ENCODE assay signal across 17 mouse cellular contexts in the genomic region with DNA sequence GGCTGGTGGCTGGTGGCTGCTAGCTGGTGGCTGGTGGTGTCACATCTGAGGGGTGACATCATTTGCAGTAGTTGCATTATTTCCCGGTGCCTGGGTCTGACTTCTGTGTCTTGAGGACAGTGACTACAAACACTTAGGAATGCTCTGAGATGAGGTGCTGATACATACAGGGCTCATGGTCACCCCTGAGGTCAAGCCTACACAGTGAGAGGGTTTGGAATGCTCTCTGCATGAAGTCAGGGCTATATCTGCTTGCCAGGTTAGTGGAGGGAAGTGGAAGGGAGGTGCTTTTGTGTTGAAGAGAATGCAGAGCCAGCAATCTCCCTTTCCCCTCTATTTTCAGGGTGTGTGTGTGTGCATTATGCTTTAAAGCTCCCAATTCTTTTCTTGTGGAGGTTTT.
DNase-seq lines count a peak whose midpoint lies in the region; ATAC-seq lines count a peak whose summit lies in the region.
"Had no signal": no experiment of that assay in that cellular context is flagged by ENCODE, and none has a peak within 500 bp of the region (broad histone marks: within the 10 kb centered on the region; RNA-seq: fewer than 3 reads in every experiment).

No protein-coding gene starts in this region.

- H3K4me1 ChIP-seq in forebrain, embryonic 10.5 days = peaks cover 13% of the 10 kb centered on the region; the same call in 1 of the 2 replicates
- no peaks in the 10 kb centered on the region for H3K4me1 ChIP-seq in forebrain, embryonic 14.5 days (ENCODE audit: control insufficient read depth, insufficient read depth, low read length)
- H3K4me1 ChIP-seq in intestine, embryonic 16.5 days (ENCODE audit: control insufficient read depth, insufficient read depth, low read length) = peaks cover 10% of the 10 kb centered on the region
- peaks cover 2% of the 10 kb centered on the region; the same call in 1 of the 2 replicates for H3K4me1 ChIP-seq in intestine, embryonic 15.5 days (replicated peaks)
- H3K4me1 ChIP-seq in heart, embryonic 16.5 days (ENCODE audit: control insufficient read depth, insufficient read depth, low read length) = peaks cover 51% of the 10 kb centered on the region

- H3K27me3 ChIP-seq in forebrain, embryonic 10.5 days (ENCODE audit: poor library complexity, severe bottlenecking) = no peaks in the 10 kb centered on the region
- H3K27me3 ChIP-seq in forebrain, embryonic 14.5 days (replicated peaks; ENCODE audit: control insufficient read depth, insufficient read depth, low read length) = no peaks in the 10 kb centered on the region
- H3K27me3 ChIP-seq in intestine, embryonic 16.5 days (replicated peaks; ENCODE audit: control insufficient read depth, insufficient read depth, low read length) = no peaks in the 10 kb centered on the region
- H3K27me3 ChIP-seq in intestine, embryonic 15.5 days (replicated peaks) = no peaks in the 10 kb centered on the region
- no peaks in the 10 kb centered on the region for H3K27me3 ChIP-seq in heart, embryonic 16.5 days (ENCODE audit: control insufficient read depth, insufficient read depth, low read length)

- H3K9ac ChIP-seq in forebrain, embryonic 14.5 days (ENCODE audit: low read length) = no peak overlapping the region
- no peak overlapping the region for H3K9ac ChIP-seq in intestine, embryonic 16.5 days (ENCODE audit: low read depth, low read length)
- no peak overlapping the region for H3K9ac ChIP-seq in intestine, embryonic 15.5 days
- H3K9ac ChIP-seq in heart, embryonic 16.5 days (ENCODE audit: low read length) = peak overlapping the region; percentile 46
- H3K9ac ChIP-seq: liver, postnatal 0 days had no signal

- no peak for ATAC-seq in forebrain, embryonic 14.5 days
- peak; percentile 54; the same call in 1 of the 2 replicates for ATAC-seq in intestine, embryonic 16.5 days
- no peak for ATAC-seq in intestine, embryonic 15.5 days
- ATAC-seq in heart, embryonic 16.5 days (replicated peaks; ENCODE audit: extremely low read depth, insufficient read depth, low FRiP score) = peak; percentile 83
- ATAC-seq: liver, postnatal 0 days had no signal

- DNase-seq in forebrain, embryonic 10.5 days (ENCODE audit: extremely low spot score, low spot score) = no peak
- no peak for DNase-seq in forebrain, embryonic 14.5 days (ENCODE audit: low spot score)
- peak; percentile 68 for DNase-seq in 3T3-L1 (ENCODE audit: low read depth, low spot score)
- DNase-seq in thymus, postnatal 14 days = no peak
- DNase-seq in testis, postnatal 14 days (ENCODE audit: low spot score) = no peak
- DNase-seq: adrenal gland, postnatal 14 days; cerebellum, adult 9-10 months; kidney, adult 8-10 months; liver, postnatal 0 days; thymus, postnatal 4 days had no signal

- WGBS in forebrain, embryonic 10.5 days = 76% methylated on average over 1 of the region's 1 CpGs
- WGBS in forebrain, embryonic 14.5 days = 88% methylated on average over 1 of the region's 1 CpGs
- 56% methylated on average over 1 of the region's 1 CpGs for whole genome bisulfite sequencing in intestine, embryonic 16.5 days
- 44% methylated on average over 1 of the region's 1 CpGs for WGBS in intestine, embryonic 15.5 days
- 19% methylated on average over 1 of the region's 1 CpGs for WGBS in heart, embryonic 16.5 days

- no peak overlapping the region for H3K4me3 ChIP-seq in forebrain, embryonic 10.5 days
- no peak overlapping the region for H3K4me3 ChIP-seq in forebrain, embryonic 14.5 days (ENCODE audit: low read depth, low read length)
- H3K4me3 ChIP-seq in intestine, embryonic 16.5 days (ENCODE audit: low read length) = no peak overlapping the region
- no peak overlapping the region for H3K4me3 ChIP-seq in intestine, embryonic 15.5 days (replicated peaks)
- H3K4me3 ChIP-seq in heart, embryonic 16.5 days (ENCODE audit: low read length) = no peak overlapping the region
- H3K4me3 ChIP-seq: erythroblast, embryonic 14.5 days; hindbrain, embryonic 10.5 days; left cerebral cortex, adult 2 months had no signal

- no peaks in the 10 kb centered on the region for H3K9me3 ChIP-seq in forebrain, embryonic 10.5 days
- no peaks in the 10 kb centered on the region for H3K9me3 ChIP-seq in forebrain, embryonic 14.5 days (replicated peaks; ENCODE audit: control insufficient read depth, low read length)
- H3K9me3 ChIP-seq in intestine, embryonic 16.5 days (ENCODE audit: control insufficient read depth, low read length) = no peaks in the 10 kb centered on the region
- H3K9me3 ChIP-seq in intestine, embryonic 15.5 days = no peaks in the 10 kb centered on the region
- H3K9me3 ChIP-seq in heart, embryonic 16.5 days (replicated peaks; ENCODE audit: control insufficient read depth, low read length) = no peaks in the 10 kb centered on the region
- H3K9me3 ChIP-seq: hindbrain, embryonic 10.5 days had no signal

- H3K4me2 ChIP-seq in forebrain, embryonic 14.5 days (ENCODE audit: low read length) = no peak overlapping the region
- no peak overlapping the region for H3K4me2 ChIP-seq in intestine, embryonic 16.5 days (ENCODE audit: low read depth, low read length)
- H3K4me2 ChIP-seq in intestine, embryonic 15.5 days (replicated peaks) = no peak overlapping the region
- H3K4me2 ChIP-seq in heart, embryonic 16.5 days (ENCODE audit: low read depth, low read length) = no peak overlapping the region
- H3K4me2 ChIP-seq: midbrain, embryonic 11.5 days had no signal

- H3K36me3 ChIP-seq in forebrain, embryonic 10.5 days (replicated peaks) = no peaks in the 10 kb centered on the region
- H3K36me3 ChIP-seq in forebrain, embryonic 14.5 days (ENCODE audit: control insufficient read depth, insufficient read depth, low read length) = no peaks in the 10 kb centered on the region
- no peaks in the 10 kb centered on the region for H3K36me3 ChIP-seq in intestine, embryonic 16.5 days (ENCODE audit: control insufficient read depth, insufficient read depth, low read length)
- no peaks in the 10 kb centered on the region for H3K36me3 ChIP-seq in intestine, embryonic 15.5 days
- H3K36me3 ChIP-seq in heart, embryonic 16.5 days (ENCODE audit: control insufficient read depth, insufficient read depth) = no peaks in the 10 kb centered on the region
- H3K36me3 ChIP-seq: hindbrain, embryonic 10.5 days had no signal

- H3K27ac ChIP-seq in forebrain, embryonic 10.5 days = peak overlapping the region; percentile 27
- H3K27ac ChIP-seq in forebrain, embryonic 14.5 days (ENCODE audit: low read depth, low read length) = no peak overlapping the region; the same call in 1 of the 2 replicates
- no peak overlapping the region for H3K27ac ChIP-seq in intestine, embryonic 16.5 days (ENCODE audit: low read length)
- no peak overlapping the region for H3K27ac ChIP-seq in intestine, embryonic 15.5 days
- H3K27ac ChIP-seq in heart, embryonic 16.5 days (ENCODE audit: low read length) = peak overlapping the region; percentile 86
- H3K27ac ChIP-seq: hindbrain, embryonic 10.5 days; left cerebral cortex, adult 2 months had no signal

Comparison
In these comparisons a context has a peak if more than half of its experiments do, and no peak if none do; other contexts are left out.
1. H3K27ac ChIP-seq: peak in forebrain, embryonic 10.5 days (single experiment) and heart, embryonic 16.5 days (single experiment); none in forebrain, embryonic 14.5 days (single experiment), intestine, embryonic 16.5 days (single experiment) and intestine, embryonic 15.5 days (single experiment).
2. ATAC-seq: peak in intestine, embryonic 16.5 days (single experiment) and heart, embryonic 16.5 days (single experiment); none in forebrain, embryonic 14.5 days (single experiment) and intestine, embryonic 15.5 days (single experiment).